Mouse (Mus musculus): ENCODE measurements around the gene Myo1f. TPM values are rescaled to one million over a fixed set of nuclear protein-coding genes. Genes with fewer than 3 reads are reported as not detected.

Gene Myo1f
- polyA plus RNA-seq, 1 experiment from 2014 or later, result 3.7 TPM

GRCm38 (mm10) chr17:33631236-33631635 is 75.7 kb downstream of the Myo1f start:
- Histone ChIP-seq H3K9me3 (no peaks in the 10 kb centered on the region), H3K27ac (no peak overlapping the region), H3K27me3 (no peaks in the 10 kb centered on the region), H3K36me3 (peaks cover 38% of the 10 kb centered on the region), H3K4me2 (replicated peaks) (no peak overlapping the region), H3K9ac (0 out of 2 replicates have a peak overlapping the region, but pooled peaks have one; percentile 19), H3K4me3 (no peak overlapping the region), H3K4me1 (peaks cover 19% of the 10 kb centered on the region)
- WGBS, result 96% methylated on average over 9 of the region's 9 CpGs
- no peak for ATAC-seq (ENCODE audit: low FRiP score, low read depth)

GRCm38 (mm10) chr17:33631796-33632195 is 76.3 kb downstream of the Myo1f start:
- Histone ChIP-seq H3K27me3 (no peaks in the 10 kb centered on the region), H3K27ac (no peak overlapping the region), H3K4me3 (no peak overlapping the region), H3K36me3 (peaks cover 41% of the 10 kb centered on the region), H3K4me1 (peaks cover 19% of the 10 kb centered on the region), H3K9me3 (no peaks in the 10 kb centered on the region), H3K9ac (no peak overlapping the region), H3K4me2 (replicated peaks) (no peak overlapping the region)
- 86% methylated on average over 5 of the region's 5 CpGs for WGBS
- no peak for ATAC-seq (ENCODE audit: low FRiP score, low read depth)

GRCm38 (mm10) chr17:33637038-33637437 is 81.5 kb downstream of the Myo1f start:
- no peak for ATAC-seq (ENCODE audit: low FRiP score, low read depth)
- Histone ChIP-seq H3K4me3 (no peak overlapping the region), H3K4me1 (no peaks in the 10 kb centered on the region), H3K4me2 (replicated peaks) (no peak overlapping the region), H3K36me3 (peaks cover 48% of the 10 kb centered on the region), H3K27me3 (no peaks in the 10 kb centered on the region), H3K9ac (no peak overlapping the region), H3K27ac (no peak overlapping the region), H3K9me3 (no peaks in the 10 kb centered on the region)
- 84% methylated on average over 2 of the region's 2 CpGs for WGBS

- H3K4me2 ChIP-seq (replicated peaks), result no peak within 1 kb of the TSS
- H3K36me3 ChIP-seq, result peaks cover 46% of the 10 kb centered on the region
- H3K9ac ChIP-seq, result no peak within 1 kb of the TSS
- no peak within 1 kb of the TSS for H3K27ac ChIP-seq
- no peaks in the 10 kb centered on the region for H3K27me3 ChIP-seq
- no peak for ATAC-seq (ENCODE audit: low FRiP score, low read depth)
- whole genome bisulfite sequencing, result 90% methylated on average over 4 of the region's 4 CpGs
- no peaks in the 10 kb centered on the region for H3K4me1 ChIP-seq
- no peak within 1 kb of the TSS for H3K4me3 ChIP-seq
- no peaks in the 10 kb centered on the region for H3K9me3 ChIP-seq
Measured at GRCm38 (mm10) chr17:33637516-33638276, 82.2 kb downstream of the Myo1f start, which contains the start of gene Pram1. Gene Pram1 (plus strand): TSS chr17:33638056.

GRCm38 (mm10) chr17:33639743-33640142 is 84.2 kb downstream of the Myo1f start:
- no peak for ATAC-seq (ENCODE audit: low FRiP score, low read depth)
- 77% methylated on average over 6 of the region's 6 CpGs for WGBS
- H3K36me3 ChIP-seq, result peaks cover 53% of the 10 kb centered on the region

GRCm38 (mm10) chr17:33644068-33644467 is 88.6 kb downstream of the Myo1f start:
- no peak for ATAC-seq (ENCODE audit: low FRiP score, low read depth)
- Histone ChIP-seq H3K9me3 (no peaks in the 10 kb centered on the region), H3K27ac (no peak overlapping the region), H3K4me2 (replicated peaks) (no peak overlapping the region), H3K4me1 (no peaks in the 10 kb centered on the region), H3K4me3 (no peak overlapping the region), H3K36me3 (peaks cover 76% of the 10 kb centered on the region), H3K9ac (no peak overlapping the region), H3K27me3 (no peaks in the 10 kb centered on the region)
- 94% methylated on average over 4 of the region's 4 CpGs for WGBS

More at GRCm38 (mm10) chr17:33639743-33640142, 84.2 kb downstream of the Myo1f start:
- no peak overlapping the region for H3K27ac ChIP-seq
- H3K27me3 ChIP-seq, result no peaks in the 10 kb centered on the region
- no peak overlapping the region for H3K4me3 ChIP-seq
- no peak overlapping the region for H3K9ac ChIP-seq
- no peak overlapping the region for H3K4me2 ChIP-seq (replicated peaks)
- H3K4me1 ChIP-seq, result no peaks in the 10 kb centered on the region
- no peaks in the 10 kb centered on the region for H3K9me3 ChIP-seq

GRCm38 (mm10) chr17:33645073-33645472 is 89.6 kb downstream of the Myo1f start:
- WGBS, result 95% methylated on average over 8 of the region's 8 CpGs

GRCm38 (mm10) chr17:33649781-33650475 is 94.4 kb downstream of the Myo1f start:
- WGBS, result 98% methylated on average over 34 of the region's 34 CpGs

More at GRCm38 (mm10) chr17:33645073-33645472, 89.6 kb downstream of the Myo1f start:
- no peak overlapping the region for H3K9ac ChIP-seq
- no peak overlapping the region for H3K4me3 ChIP-seq
- no peaks in the 10 kb centered on the region for H3K27me3 ChIP-seq
- H3K4me1 ChIP-seq, result no peaks in the 10 kb centered on the region
- peaks cover 84% of the 10 kb centered on the region for H3K36me3 ChIP-seq
- ATAC-seq (ENCODE audit: low FRiP score, low read depth), result no peak
- H3K4me2 ChIP-seq (replicated peaks), result no peak overlapping the region
- no peaks in the 10 kb centered on the region for H3K9me3 ChIP-seq
- H3K27ac ChIP-seq, result no peak overlapping the region

More at GRCm38 (mm10) chr17:33649781-33650475, 94.4 kb downstream of the Myo1f start:
- ATAC-seq (ENCODE audit: low FRiP score, low read depth), result no peak
- H3K4me3 ChIP-seq, result no peak overlapping the region
- H3K9me3 ChIP-seq, result no peaks in the 10 kb centered on the region
- H3K4me1 ChIP-seq, result no peaks in the 10 kb centered on the region
- H3K27me3 ChIP-seq, result no peaks in the 10 kb centered on the region
- H3K4me2 ChIP-seq (replicated peaks), result no peak overlapping the region
- no peak overlapping the region for H3K27ac ChIP-seq
- H3K9ac ChIP-seq, result no peak overlapping the region
- peaks cover 96% of the 10 kb centered on the region for H3K36me3 ChIP-seq

Other genes with a start within 250 kb of the Myo1f start
- 11.9 and 12.9 TPM in 2 replicates for gene Zfp81, start 196.8 kb upstream of the Myo1f start, polyA plus RNA-seq (2015; fragmentation: Nextera tagmentation; extraction: Ambion mirVana)
- 25.9 and 26.0 TPM in 2 replicates for gene Zfp101, start 161.1 kb upstream of the Myo1f start, polyA plus RNA-seq (2015; fragmentation: Nextera tagmentation; extraction: Ambion mirVana)
- gene Actl9, start 122.8 kb upstream of the Myo1f start, polyA plus RNA-seq (2015; fragmentation: Nextera tagmentation; extraction: Ambion mirVana), result not detected in 2 replicates
- 106 and 120 TPM in 2 replicates for gene Adamts10, start 31.5 kb upstream of the Myo1f start, polyA plus RNA-seq (2015; fragmentation: Nextera tagmentation; extraction: Ambion mirVana)
- 51.4 and 53.7 TPM in 2 replicates for gene Zfp414, start 73.4 kb downstream of the Myo1f start, polyA plus RNA-seq (2015; fragmentation: Nextera tagmentation; extraction: Ambion mirVana)
- 0.65 and 0.68 TPM in 2 replicates for gene Pram1, start 82.3 kb downstream of the Myo1f start, polyA plus RNA-seq (2015; fragmentation: Nextera tagmentation; extraction: Ambion mirVana)
- 379 and 395 TPM in 2 replicates for gene Hnrnpm, start 131.2 kb downstream of the Myo1f start, polyA plus RNA-seq (2015; fragmentation: Nextera tagmentation; extraction: Ambion mirVana)
- 49.3 and 50.9 TPM in 2 replicates for gene March2, start 163.0 kb downstream of the Myo1f start, polyA plus RNA-seq (2015; fragmentation: Nextera tagmentation; extraction: Ambion mirVana)
- gene Rab11b, start 204.8 kb downstream of the Myo1f start, polyA plus RNA-seq (2015; fragmentation: Nextera tagmentation; extraction: Ambion mirVana), result 325 and 332 TPM in 2 replicates
- 53.8 and 55.9 TPM in 2 replicates for gene Angptl4, start 226.1 kb downstream of the Myo1f start, polyA plus RNA-seq (2015; fragmentation: Nextera tagmentation; extraction: Ambion mirVana)